Mouse (Mus musculus) neural tube, embryonic 14.5 days (tissue): ENCODE results near the gene Rtl3. TPM values are rescaled to one million over a fixed set of nuclear protein-coding genes. Genes with fewer than 3 reads are reported as not detected.

Source experiments
- ATAC-seq: fragments of 200-750 bp; cut with Nextera tagmentation; 2 replicates; pipeline ENCODE4 v1.8.0; 2017; ENCODE audit warnings: low read depth, mild to moderate bottlenecking, moderate TSS enrichment, moderate library complexity
- H3K27ac ChIP-seq: fragments of 300-500 bp; sonication (generic); 2 replicates; pipeline ENCODE4 v1.5.1; 2014; ENCODE audit warnings: low read depth, mild to moderate bottlenecking, control low read depth, low read length, moderate library complexity, mixed read lengths
- H3K27me3 ChIP-seq: fragments of 300-500 bp; sonication (generic); 2 replicates; pipeline ENCODE4 v1.6.1; 2014; ENCODE audit warnings: low read length; ENCODE audit not compliant: control insufficient read depth, insufficient read depth
- H3K36me3 ChIP-seq: fragments of 300-500 bp; sonication (generic); 2 replicates; pipeline ENCODE4 v1.6.1; 2014; ENCODE audit warnings: low read length, mixed read lengths; ENCODE audit not compliant: control insufficient read depth, insufficient read depth
- H3K4me1 ChIP-seq: fragments of 300-500 bp; sonication (generic); 2 replicates; pipeline ENCODE4 v1.6.1; 2014; ENCODE audit warnings: low read length; ENCODE audit not compliant: control insufficient read depth, insufficient read depth
- H3K4me2 ChIP-seq: fragments of 300-500 bp; sonication (generic); 2 replicates; pipeline ENCODE4 v1.6.1; 2014; ENCODE audit warnings: mild to moderate bottlenecking, low read depth, low read length, control low read depth
- H3K4me3 ChIP-seq: fragments of 300-500 bp; sonication (generic); 2 replicates; pipeline ENCODE4 v1.5.1; 2014; ENCODE audit warnings: low read depth, low read length, control low read depth, mixed read lengths
- H3K9ac ChIP-seq: fragments of 300-500 bp; sonication (generic); replicated peaks from 2 replicates; pipeline ENCODE4 v1.6.1; 2014; ENCODE audit warnings: low read depth, mild to moderate bottlenecking, control low read depth, low read length, mixed read lengths
- H3K9me3 ChIP-seq: fragments of 300-500 bp; sonication (generic); 2 replicates; pipeline ENCODE4 v1.6.1; 2016; ENCODE audit warnings: low read length; ENCODE audit not compliant: control insufficient read depth
- WGBS: fragments of 180-500 bp; shearing (Covaris S2); extraction: QIAGEN DNeasy Blood & Tissue Kit; methylation state at CpG from one replicate; pipeline ENCODE4 v1.1.7; 2014; 5-methylcytosine and 5-hydroxymethylcytosine counted together
- polyA plus RNA-seq: library from polyadenylated mRNA; unstranded; fragments of >200 nt; fragmentation: Nextera tagmentation; extraction: Ambion mirVana; gene quantifications from 2 replicates; pipeline ENCODE4 v1.2.1, GENCODE M21; 2014

Rtl3 gene
- polyA plus RNA-seq, result 0.42 and 1.1 TPM in 2 replicates

DNA sequence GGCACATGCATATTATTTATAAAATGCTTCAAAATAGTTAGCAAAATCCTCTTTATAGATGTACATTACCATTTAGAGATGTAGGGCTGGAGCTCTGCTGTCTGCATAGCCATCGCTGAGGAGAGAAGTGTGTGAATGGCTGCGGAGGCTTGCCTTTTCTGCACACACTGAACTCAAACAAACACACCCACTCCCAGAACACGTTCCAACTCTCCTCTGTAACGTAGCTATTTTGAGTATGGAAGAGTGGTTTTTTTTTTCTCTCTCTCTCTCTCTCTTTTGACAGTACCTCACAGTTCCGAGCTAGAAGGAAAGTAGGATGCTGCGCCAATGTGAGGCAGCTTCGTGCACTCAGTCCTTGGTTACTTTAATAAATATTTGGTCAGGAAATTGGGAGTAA lies at the start of gene Rtl3:
Gene Rtl3 (minus strand): TSS at position 236 of the 400 bp plus-strand sequence.
- no peak within 1 kb of the TSS for H3K4me3 ChIP-seq
- no peaks in the 10 kb centered on the region for H3K36me3 ChIP-seq
- no peak for ATAC-seq
- no peaks in the 10 kb centered on the region for H3K9me3 ChIP-seq
- no peaks in the 10 kb centered on the region for H3K4me1 ChIP-seq
- H3K4me2 ChIP-seq, result no peak within 1 kb of the TSS
- WGBS, result 87% methylated on average over 7 of the region's 7 CpGs
- no peak within 1 kb of the TSS for H3K27ac ChIP-seq
- H3K9ac ChIP-seq, result no peak within 1 kb of the TSS
- no peaks in the 10 kb centered on the region for H3K27me3 ChIP-seq

DNA sequence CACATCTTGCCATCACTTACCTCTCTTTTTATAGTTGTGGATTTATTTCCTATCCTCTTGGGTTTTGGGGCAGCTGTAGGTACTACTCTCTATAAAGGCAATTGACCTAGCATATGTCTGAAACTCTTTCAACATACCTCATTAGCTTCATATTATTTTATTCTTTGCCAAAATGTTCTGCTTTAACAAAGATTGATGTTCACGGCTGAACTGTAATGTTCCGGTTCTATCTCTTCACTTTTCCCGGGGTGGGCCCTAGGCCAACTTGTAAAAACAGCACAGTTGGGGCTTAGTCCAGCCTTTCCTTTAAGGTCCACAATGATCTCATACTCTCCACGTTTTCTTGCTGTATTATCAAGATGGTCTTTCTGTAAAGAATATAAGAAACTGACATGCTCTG lies 31.9 kb upstream of the Rtl3 start:
- H3K4me3 ChIP-seq, result no peak overlapping the region
- no peak overlapping the region for H3K9ac ChIP-seq
- no peak for ATAC-seq
- H3K9me3 ChIP-seq, result no peaks in the 10 kb centered on the region
- H3K4me1 ChIP-seq, result no peaks in the 10 kb centered on the region
- H3K27me3 ChIP-seq, result no peaks in the 10 kb centered on the region
- H3K36me3 ChIP-seq, result no peaks in the 10 kb centered on the region
- no peak overlapping the region for H3K27ac ChIP-seq
- 52% methylated on average over 4 of the region's 4 CpGs for WGBS
- H3K4me2 ChIP-seq, result no peak overlapping the region

DNA sequence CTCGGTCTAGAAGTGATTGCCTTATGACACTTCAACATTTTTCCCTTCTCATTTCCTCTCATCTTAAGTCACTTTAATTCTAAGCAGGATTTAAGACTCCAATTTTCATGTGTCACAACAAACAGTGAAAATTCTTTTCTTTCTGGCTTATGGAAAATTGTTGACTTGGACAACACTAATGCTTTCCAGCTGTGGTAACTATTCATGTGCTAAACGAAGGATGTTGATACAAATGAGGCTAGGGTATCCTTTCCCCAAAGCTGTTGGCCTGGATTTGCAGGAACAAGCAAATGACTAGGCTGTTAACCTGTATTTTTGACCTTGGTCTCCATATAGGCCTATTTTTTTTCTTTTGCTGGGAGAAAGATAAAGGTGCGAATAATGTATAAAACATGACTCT lies 31.4 kb upstream of the Rtl3 start:
- H3K36me3 ChIP-seq, result no peaks in the 10 kb centered on the region
- H3K9ac ChIP-seq, result no peak overlapping the region
- no peak overlapping the region for H3K27ac ChIP-seq
- no peaks in the 10 kb centered on the region for H3K27me3 ChIP-seq
- no peak overlapping the region for H3K4me2 ChIP-seq
- WGBS, result 46% methylated on average over 3 of the region's 3 CpGs
- no peaks in the 10 kb centered on the region for H3K9me3 ChIP-seq
- ATAC-seq, result no peak
- H3K4me3 ChIP-seq, result no peak overlapping the region
- no peaks in the 10 kb centered on the region for H3K4me1 ChIP-seq

DNA sequence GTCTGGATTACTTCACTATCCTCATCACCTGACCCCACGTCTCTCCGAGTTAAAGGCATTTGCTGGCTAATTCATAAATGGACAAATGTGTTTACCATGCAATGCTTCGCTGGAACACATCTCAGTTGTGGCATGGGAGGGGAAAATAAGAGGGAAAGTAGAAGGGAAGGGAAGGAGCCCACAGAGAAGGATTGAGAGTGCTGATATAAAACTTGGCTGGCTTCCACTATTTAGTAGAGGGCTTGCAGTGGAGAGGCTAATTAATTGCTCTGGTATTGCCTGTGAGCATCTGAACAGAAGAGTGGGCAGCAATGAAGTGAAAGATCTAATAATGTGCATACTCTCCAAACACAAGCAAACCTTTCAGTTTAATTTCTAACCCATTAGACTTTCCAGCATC lies 31.0 kb upstream of the Rtl3 start:
- no peaks in the 10 kb centered on the region for H3K9me3 ChIP-seq
- no peaks in the 10 kb centered on the region for H3K4me1 ChIP-seq
- no peaks in the 10 kb centered on the region for H3K27me3 ChIP-seq
- H3K36me3 ChIP-seq, result no peaks in the 10 kb centered on the region
- ATAC-seq, result peak; percentile 49; the same call in 1 of the 2 replicates
- no peak overlapping the region for H3K27ac ChIP-seq
- H3K4me2 ChIP-seq, result no peak overlapping the region
- H3K9ac ChIP-seq, result no peak overlapping the region
- WGBS, result 68% methylated on average over 3 of the region's 3 CpGs
- H3K4me3 ChIP-seq, result no peak overlapping the region

DNA sequence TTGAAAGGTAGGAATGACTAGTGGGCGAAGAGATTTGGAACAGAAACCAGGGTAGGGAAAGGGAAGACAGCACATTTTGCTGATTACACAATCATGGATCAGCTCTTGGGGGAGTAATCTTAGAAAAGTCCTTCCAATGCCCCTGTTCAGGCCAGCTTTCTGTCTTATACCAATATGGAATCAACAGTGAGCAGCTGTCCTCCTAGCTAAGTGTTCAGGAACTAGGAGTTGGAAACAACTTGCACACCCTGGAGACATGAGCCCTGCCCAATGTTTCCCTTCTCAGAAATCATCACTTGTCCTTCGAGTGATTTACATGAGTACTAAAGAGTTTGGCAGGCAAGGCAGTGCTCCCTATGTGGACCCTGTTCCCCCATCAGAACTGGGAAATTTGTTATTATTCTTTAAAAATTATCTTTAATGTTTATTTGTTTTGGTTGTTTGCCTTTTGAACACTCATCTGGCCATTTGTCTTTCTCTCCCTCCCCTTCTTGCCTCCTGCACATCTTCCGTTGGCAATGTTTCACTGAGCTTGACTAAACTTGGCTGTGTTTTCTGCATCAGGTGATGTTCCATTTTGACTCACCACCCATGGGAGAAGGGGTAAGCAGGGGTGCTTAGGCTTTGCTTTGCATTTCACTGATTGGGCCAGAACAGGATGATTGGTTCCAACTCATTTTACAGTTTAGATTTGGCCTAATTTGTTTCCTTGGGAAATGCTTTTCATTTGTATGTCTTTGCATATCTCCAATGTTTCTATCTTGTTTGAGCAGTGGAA lies 13.3 kb upstream of the Rtl3 start:
- no peak overlapping the region for H3K27ac ChIP-seq
- H3K27me3 ChIP-seq, result no peaks in the 10 kb centered on the region
- H3K4me3 ChIP-seq, result no peak overlapping the region
- no peaks in the 10 kb centered on the region for H3K9me3 ChIP-seq
- no peak for ATAC-seq
- H3K9ac ChIP-seq, result no peak overlapping the region
- H3K4me1 ChIP-seq, result no peaks in the 10 kb centered on the region
- 84% methylated on average over 3 of the region's 3 CpGs for WGBS
- no peak overlapping the region for H3K4me2 ChIP-seq
- no peaks in the 10 kb centered on the region for H3K36me3 ChIP-seq

DNA sequence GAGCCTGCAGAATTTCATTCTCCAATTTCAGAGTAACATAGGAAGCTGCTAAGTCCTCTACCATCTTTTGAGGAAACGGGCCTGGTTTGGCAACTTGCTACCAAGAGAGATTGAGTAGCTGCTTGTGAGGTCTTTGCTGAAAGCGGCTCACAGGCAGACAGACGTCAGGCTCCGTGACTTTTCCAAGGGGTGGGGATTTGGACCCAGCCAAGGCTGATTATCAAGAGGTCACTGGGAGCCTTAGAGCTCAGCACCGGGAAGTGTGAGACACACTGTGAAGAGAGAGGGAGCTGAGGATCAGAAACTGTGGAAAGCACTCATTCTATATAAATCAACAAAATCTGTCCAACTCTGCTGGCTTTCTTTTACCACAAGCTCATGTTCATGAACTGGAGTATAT lies 853 bp downstream of the Rtl3 start:
- Histone ChIP-seq H3K36me3 (no peaks in the 10 kb centered on the region), H3K9ac (no peak overlapping the region), H3K27ac (no peak overlapping the region), H3K4me1 (no peaks in the 10 kb centered on the region), H3K27me3 (no peaks in the 10 kb centered on the region), H3K4me3 (no peak overlapping the region), H3K9me3 (no peaks in the 10 kb centered on the region), H3K4me2 (no peak overlapping the region)
- no peak for ATAC-seq
- WGBS, result 75% methylated on average over 5 of the region's 5 CpGs

DNA sequence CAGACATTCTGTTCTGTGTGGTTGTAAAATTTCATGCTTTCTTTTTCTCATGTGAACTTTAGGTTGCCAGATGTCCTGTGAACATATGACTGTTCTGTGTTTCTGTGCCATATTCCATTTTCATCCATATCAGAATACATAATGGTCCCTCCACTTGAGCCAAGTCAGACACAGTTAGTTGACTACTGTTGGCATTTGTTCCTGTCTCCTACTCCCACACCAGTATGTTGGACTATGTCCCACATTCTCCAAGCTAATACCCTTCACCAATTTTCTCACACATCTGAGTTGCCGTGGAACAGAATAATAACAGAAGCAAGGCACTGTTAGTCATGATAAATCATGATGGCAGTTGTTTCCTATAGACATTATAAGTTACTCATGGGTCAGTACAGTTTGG lies 9.9 kb downstream of the Rtl3 start:
- no peaks in the 10 kb centered on the region for H3K27me3 ChIP-seq
- no peak overlapping the region for H3K9ac ChIP-seq
- no peak for ATAC-seq
- H3K9me3 ChIP-seq, result no peaks in the 10 kb centered on the region
- no peak overlapping the region for H3K27ac ChIP-seq
- H3K4me3 ChIP-seq, result no peak overlapping the region
- no peaks in the 10 kb centered on the region for H3K36me3 ChIP-seq
- H3K4me1 ChIP-seq, result no peaks in the 10 kb centered on the region
- 71% methylated on average over 1 of the region's 1 CpGs for WGBS
- H3K4me2 ChIP-seq, result no peak overlapping the region

DNA sequence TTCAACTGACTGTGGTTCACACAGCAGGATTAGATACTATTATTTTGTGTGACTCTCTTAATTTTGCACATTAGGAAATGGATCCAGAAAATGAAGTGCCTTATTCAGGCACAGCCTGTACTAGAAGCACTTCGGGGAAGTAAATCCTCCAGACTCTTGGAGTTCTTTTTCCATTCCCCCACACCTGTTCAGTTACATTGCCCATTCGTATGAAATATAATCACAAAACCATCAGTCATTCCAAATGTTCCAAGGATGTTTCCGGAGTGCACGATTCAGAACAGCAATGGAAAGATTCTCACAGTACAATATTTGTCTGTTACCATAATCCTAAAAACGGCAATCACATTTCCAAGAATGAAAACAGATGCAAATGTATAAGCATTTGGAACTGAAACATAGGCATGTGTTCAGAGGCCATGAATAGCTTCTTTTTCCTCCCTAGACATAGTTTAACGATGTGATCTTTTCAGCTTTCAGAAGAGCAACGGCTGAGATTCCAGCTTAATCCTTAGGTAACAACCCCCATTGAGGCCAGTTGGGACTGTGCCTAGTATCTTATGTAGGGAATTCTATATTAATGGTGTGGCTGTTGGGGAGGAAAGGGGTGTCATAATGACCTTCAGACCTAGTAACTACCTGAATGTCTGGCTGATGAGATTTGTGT lies 30.8 kb downstream of the Rtl3 start:
- Histone ChIP-seq H3K4me1 (no peaks in the 10 kb centered on the region), H3K9me3 (no peaks in the 10 kb centered on the region), H3K27ac (no peak overlapping the region), H3K4me3 (no peak overlapping the region), H3K27me3 (no peaks in the 10 kb centered on the region), H3K36me3 (no peaks in the 10 kb centered on the region), H3K4me2 (no peak overlapping the region), H3K9ac (no peak overlapping the region)
- WGBS, result 80% methylated on average over 7 of the region's 7 CpGs
- no peak for ATAC-seq

DNA sequence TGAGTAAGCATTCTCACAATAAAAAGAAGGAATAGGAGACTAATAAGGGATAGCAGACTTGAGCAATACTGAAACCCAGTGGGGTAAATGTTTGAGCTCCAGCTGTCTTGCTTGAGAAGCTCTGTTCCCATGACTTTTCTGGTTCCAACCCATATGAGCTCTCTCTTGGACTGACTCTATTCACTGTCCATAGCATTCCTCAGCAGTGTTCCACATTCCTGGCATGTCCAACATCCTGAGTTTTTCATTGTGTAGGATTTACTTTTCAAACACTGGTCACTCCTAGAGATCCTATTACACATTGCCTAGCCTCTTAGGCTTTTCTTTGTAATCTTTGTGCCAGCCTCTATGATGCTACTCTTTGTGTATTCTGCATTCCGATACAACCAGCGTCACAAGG lies 36.1 kb downstream of the Rtl3 start:
- H3K36me3 ChIP-seq, result no peaks in the 10 kb centered on the region
- no peak overlapping the region for H3K4me3 ChIP-seq
- no peak overlapping the region for H3K9ac ChIP-seq
- no peak for ATAC-seq
- no peaks in the 10 kb centered on the region for H3K9me3 ChIP-seq
- H3K4me1 ChIP-seq, result no peaks in the 10 kb centered on the region
- no peaks in the 10 kb centered on the region for H3K27me3 ChIP-seq
- no peak overlapping the region for H3K4me2 ChIP-seq
- no peak overlapping the region for H3K27ac ChIP-seq
- WGBS, result 50% methylated on average over 2 of the region's 2 CpGs
